In genomic region chr19:60146451-60147190, GRCm38 (mm10) we compare ENCODE assay signal across 13 mouse cellular contexts.
DNase-seq lines count a peak whose midpoint lies in the region; ATAC-seq and TF ChIP-seq lines count a peak whose summit lies in the region.
"Had no signal": no experiment of that assay in that cellular context is flagged by ENCODE, and none has a peak within 500 bp of the region (broad histone marks: within the 10 kb centered on the region; RNA-seq: fewer than 3 reads in every experiment).

No protein-coding gene starts in this region.

- H3K27ac ChIP-seq in intestine, postnatal 0 days (ENCODE audit: low read depth, low read length): no peak overlapping the region
- no peak overlapping the region for H3K27ac ChIP-seq in intestine, embryonic 16.5 days (ENCODE audit: low read length)
- H3K27ac ChIP-seq in ES-E14 (ENCODE audit: insufficient read depth, low read depth, low read length, poor library complexity, severe bottlenecking): no peak overlapping the region
- H3K27ac ChIP-seq in forebrain, embryonic 15.5 days (replicated peaks): 0 out of 2 replicates have a peak overlapping the region, but pooled peaks have one; percentile 31
- H3K27ac ChIP-seq: liver, embryonic 12.5 days had no signal

- TF ChIP-seq CTCF in intestine, postnatal 0 days (IDR thresholded peaks at IDR 0.05; ENCODE audit: low read depth): no peak
- no peak for TF ChIP-seq CTCF in brain, embryonic 14.5 days (IDR thresholded peaks at IDR 0.05; ENCODE audit: borderline replicate concordance, extremely low read depth, insufficient read depth, insufficient read length)

- H3K36me3 ChIP-seq in intestine, postnatal 0 days (ENCODE audit: control insufficient read depth, insufficient read depth): no peaks in the 10 kb centered on the region
- H3K36me3 ChIP-seq in intestine, embryonic 16.5 days (ENCODE audit: control insufficient read depth, insufficient read depth, low read length): no peaks in the 10 kb centered on the region
- no peaks in the 10 kb centered on the region for H3K36me3 ChIP-seq in ES-E14 (ENCODE audit: control insufficient read depth, insufficient read depth, low read length, poor library complexity, severe bottlenecking)
- H3K36me3 ChIP-seq in forebrain, embryonic 15.5 days: no peaks in the 10 kb centered on the region
- H3K36me3 ChIP-seq: G1E; liver, embryonic 12.5 days had no signal

- H3K9ac ChIP-seq in intestine, postnatal 0 days (ENCODE audit: low read depth, low read length): no peak overlapping the region
- H3K9ac ChIP-seq in intestine, embryonic 16.5 days (ENCODE audit: low read depth, low read length): no peak overlapping the region
- H3K9ac ChIP-seq in ES-E14 (ENCODE audit: insufficient read depth, low read depth, low read length, poor library complexity, severe bottlenecking): no peak overlapping the region
- no peak overlapping the region for H3K9ac ChIP-seq in forebrain, embryonic 15.5 days (replicated peaks)
- H3K9ac ChIP-seq: liver, embryonic 12.5 days had no signal

- H3K4me3 ChIP-seq in intestine, postnatal 0 days (ENCODE audit: low read depth, low read length): no peak overlapping the region
- H3K4me3 ChIP-seq in intestine, embryonic 16.5 days (ENCODE audit: low read length): no peak overlapping the region
- H3K4me3 ChIP-seq in ES-E14 (ENCODE audit: insufficient read depth in 1 of 2, low read depth in 1 of 2, low read length in 2 of 2, poor library complexity in 1 of 2, severe bottlenecking in 1 of 2): no peak overlapping the region
- peak overlapping the region; percentile 11 for H3K4me3 ChIP-seq in forebrain, embryonic 15.5 days
- H3K4me3 ChIP-seq: liver, embryonic 12.5 days had no signal

- 0 out of 2 replicates have a peak, but pooled peaks have one; percentile 22 for ATAC-seq in intestine, postnatal 0 days
- ATAC-seq in intestine, embryonic 16.5 days: no peak
- no peak for ATAC-seq in forebrain, embryonic 15.5 days (replicated peaks)
- ATAC-seq: liver, embryonic 12.5 days; lung, postnatal 0 days had no signal

- no peaks in the 10 kb centered on the region for H3K4me1 ChIP-seq in intestine, postnatal 0 days (replicated peaks; ENCODE audit: control insufficient read depth, insufficient read depth, low read length)
- H3K4me1 ChIP-seq in intestine, embryonic 16.5 days (ENCODE audit: control insufficient read depth, insufficient read depth, low read length): 0 out of 2 replicates have a peak, but pooled peaks cover 3% of the 10 kb centered on the region
- H3K4me1 ChIP-seq in ES-E14 (ENCODE audit: control insufficient read depth in 2 of 2, insufficient read depth in 2 of 2, low read length in 2 of 2, poor library complexity in 1 of 2): no peaks in the 10 kb centered on the region
- peaks cover 25% of the 10 kb centered on the region for H3K4me1 ChIP-seq in forebrain, embryonic 15.5 days
- H3K4me1 ChIP-seq: liver, embryonic 12.5 days had no signal

- intact Hi-C loops in heart, postnatal 25 days (cut with DNase I): loop anchor here (10.0 kb wide), 2 partner anchors 732 to 902 kb away; no protein-coding TSS in a partner anchor

- in situ Hi-C loops in ES-E14 (cut with MboI; ENCODE audit: low sequenced_read_pairs in 2 of 2, unreplicated experiment in 2 of 2): no loop called here

- TF ChIP-seq POLR2A in brain, embryonic 14.5 days (IDR thresholded peaks at IDR 0.05; ENCODE audit: borderline replicate concordance, extremely low read depth, insufficient read depth, insufficient read length, poor library complexity, severe bottlenecking): no peak

- 27% methylated on average over 10 of the region's 10 CpGs for WGBS in intestine, postnatal 0 days
- WGBS in intestine, embryonic 16.5 days: 38% methylated on average over 10 of the region's 10 CpGs
- WGBS in forebrain, embryonic 15.5 days: 21% methylated on average over 10 of the region's 10 CpGs

- H3K27me3 ChIP-seq in intestine, postnatal 0 days (replicated peaks; ENCODE audit: control insufficient read depth, insufficient read depth, low read length): peaks cover 26% of the 10 kb centered on the region
- H3K27me3 ChIP-seq in intestine, embryonic 16.5 days (replicated peaks; ENCODE audit: control insufficient read depth, insufficient read depth, low read length): peaks cover 14% of the 10 kb centered on the region; the same call in 1 of the 2 replicates
- H3K27me3 ChIP-seq in forebrain, embryonic 15.5 days: peaks cover 45% of the 10 kb centered on the region

- DNase-seq in ES-E14 (ENCODE audit: low read depth, low spot score): peak; percentile 24
- DNase-seq in brain, embryonic 14.5 days (ENCODE audit: low read depth): peak; percentile 65
- no peak for DNase-seq in right cerebral cortex, adult 18-20 months
- no peak for DNase-seq in frontal cortex, adult 2 months (ENCODE audit: extremely low spot score in 1 of 2, low spot score in 1 of 2)
- DNase-seq in heart, postnatal 25 days (ENCODE audit: low spot score): no peak
- DNase-seq: cerebellum, adult 11 months; kidney, adult 2 months had no signal

- no peak overlapping the region for H3K4me2 ChIP-seq in intestine, postnatal 0 days (replicated peaks; ENCODE audit: low read depth)
- H3K4me2 ChIP-seq in intestine, embryonic 16.5 days (ENCODE audit: low read depth, low read length): no peak overlapping the region
- H3K4me2 ChIP-seq in forebrain, embryonic 15.5 days (replicated peaks): peak overlapping the region; percentile 18
- H3K4me2 ChIP-seq: liver, embryonic 12.5 days had no signal

- no peaks in the 10 kb centered on the region for H3K9me3 ChIP-seq in intestine, postnatal 0 days (ENCODE audit: control insufficient read depth)
- no peaks in the 10 kb centered on the region for H3K9me3 ChIP-seq in intestine, embryonic 16.5 days (ENCODE audit: control insufficient read depth, low read length)
- H3K9me3 ChIP-seq in ES-E14 (ENCODE audit: control insufficient read depth, insufficient read depth, low read depth, low read length): no peaks in the 10 kb centered on the region
- H3K9me3 ChIP-seq in forebrain, embryonic 15.5 days: no peaks in the 10 kb centered on the region
- H3K9me3 ChIP-seq: G1E; liver, embryonic 12.5 days had no signal

TF ChIP-seq in ES-E14, 5 proteins besides CTCF, POLR2A, EP300 and RAD21:
- TF ChIP-seq ZC3H11A (IDR thresholded peaks at IDR 0.05; ENCODE audit: borderline replicate concordance, low read depth, low read length): no peak
- TF ChIP-seq MAFK (IDR thresholded peaks at IDR 0.05; ENCODE audit: insufficient read depth, low read depth, low read length): no peak
- no peak for TF ChIP-seq CHD2 (IDR thresholded peaks at IDR 0.05; ENCODE audit: low read depth, low read length)
- TF ChIP-seq HCFC1 (IDR thresholded peaks at IDR 0.05; ENCODE audit: borderline replicate concordance, insufficient read depth, low read length): no peak
- no peak for TF ChIP-seq ZNF384 (IDR thresholded peaks at IDR 0.05; ENCODE audit: low read depth, low read length)
TF ChIP-seq in ES-E14: peak in this region for 0.

Comparison
In these comparisons a context has a peak if more than half of its experiments do, and no peak if none do; other contexts are left out.
1. DNase-seq: peak in ES-E14 (single experiment) and brain, embryonic 14.5 days (single experiment); none in right cerebral cortex, adult 18-20 months (single experiment), frontal cortex, adult 2 months (0 of 2) and heart, postnatal 25 days (single experiment).